Mouse (Mus musculus) spleen, adult 2 months (tissue): ENCODE measurements at regions not wholly inside any gene's neighbourhood (a gene's known extent, or its start where the extent isn't known, plus 50 kb on each side); places are given as distances from the start of the nearest gene placed in this dataset.

Experiments
- CTCF ChIP-seq: fragments of 200-500 bp; IDR thresholded peaks from 2 replicates; pipeline ENCODE4 v1.5.1; 2011; ENCODE audit warnings: mild to moderate bottlenecking, inconsistent platforms; ENCODE audit not compliant: insufficient read depth, insufficient read length, insufficient replicate concordance; ENCODE audit errors: extremely low read depth
- POLR2A ChIP-seq: fragments of 200-500 bp; IDR thresholded peaks from 2 replicates; pipeline ENCODE4 v1.6.1; 2011; ENCODE audit warnings: low read depth, low read length, inconsistent platforms

DNA sequence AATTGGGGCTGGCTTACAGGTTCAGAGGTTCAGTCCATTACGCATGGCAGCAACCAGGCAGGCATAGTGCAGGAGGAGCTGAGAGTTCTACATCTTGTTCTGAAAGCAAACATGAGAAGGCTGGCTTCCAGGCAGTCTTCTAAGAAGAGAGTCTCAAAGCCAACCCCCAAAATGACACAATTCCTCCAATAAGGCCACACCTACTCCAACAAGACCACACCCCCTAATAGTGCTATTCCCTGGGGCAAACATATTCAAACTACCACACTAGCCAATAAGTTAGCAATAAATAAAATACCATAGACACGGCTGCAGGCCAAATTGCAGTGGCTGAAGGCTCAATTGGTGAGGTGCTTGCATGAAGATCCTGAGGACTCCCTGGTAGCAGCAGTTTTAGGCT is 72.2 kb upstream of the Gpr12 start:
- TF ChIP-seq CTCF (no peak), POLR2A (no peak)
